Mouse (Mus musculus) bone marrow, adult 2 months (tissue): Measurements from ENCODE around the gene Eif1b. TPM values are rescaled to one million over a fixed set of nuclear protein-coding genes. Genes with fewer than 3 reads are reported as not detected.

Experiments
- H3K27ac ChIP-seq: fragments of 200-500 bp; 2 replicates; pipeline ENCODE4 v1.5.1; 2012; ENCODE audit warnings: low read depth, mild to moderate bottlenecking, control low read depth, inconsistent platforms, low read length; ENCODE audit not compliant: control insufficient read depth, poor library complexity, insufficient read depth
- H3K4me1 ChIP-seq: fragments of 200-500 bp; 2 replicates; pipeline ENCODE4 v1.6.1; 2011; ENCODE audit warnings: low read length; ENCODE audit not compliant: control insufficient read depth, insufficient read depth
- H3K4me3 ChIP-seq: fragments of 200-500 bp; replicated peaks from 2 replicates; pipeline ENCODE3; 2011; ENCODE audit warnings: mild to moderate bottlenecking, low read depth, low read length, control low read depth; ENCODE audit not compliant: control insufficient read depth
- CTCF ChIP-seq: fragments of 200-500 bp; IDR thresholded peaks from 2 replicates; pipeline ENCODE4 v1.5.1; 2011; ENCODE audit warnings: low read length, control low read depth; ENCODE audit not compliant: control insufficient read depth, insufficient read depth
- POLR2A ChIP-seq: fragments of 200-500 bp; IDR thresholded peaks from 2 replicates; pipeline ENCODE4 v1.6.1; 2011; ENCODE audit warnings: low read depth, mild to moderate bottlenecking, control low read depth, low read length, borderline replicate concordance; ENCODE audit not compliant: control insufficient read depth
- WGBS: fragments of 180-500 bp; shearing (Covaris S2); methylation state at CpG from one replicate; pipeline ENCODE4 v1.1.7; 2018; 5-methylcytosine and 5-hydroxymethylcytosine counted together
- polyA plus RNA-seq: library from polyadenylated mRNA; stranded (reverse); fragments of >200 nt; gene quantifications from 2 replicates; pipeline ENCODE4 v1.2.4, GENCODE M21; 2011; ENCODE audit warnings: low replicate concordance; ENCODE audit not compliant: missing spikeins, insufficient read depth, insufficient read length

Gene Eif1b
- polyA plus RNA-seq, 1 experiment = 40.4 TPM

DNA sequence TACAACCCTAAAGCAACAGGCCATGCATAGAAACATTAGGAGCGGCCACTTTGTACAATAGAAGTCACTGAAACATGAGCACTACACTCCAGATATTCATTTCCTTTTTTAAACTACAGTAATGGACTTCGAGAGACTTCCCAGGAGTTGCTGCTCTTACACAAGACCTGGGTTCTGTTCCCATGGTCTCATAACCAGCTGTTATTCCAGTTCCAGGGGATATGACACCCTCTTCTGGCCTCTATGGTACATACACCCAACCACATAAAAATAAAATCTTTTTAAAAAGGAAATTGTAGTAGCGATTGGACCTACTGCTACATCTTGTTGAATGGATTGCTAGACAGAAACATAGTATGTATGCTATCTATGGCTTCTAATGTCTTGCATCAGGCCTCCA, 523 bp upstream of the Eif1b start:
- Histone ChIP-seq H3K4me1 (no peaks in the 10 kb centered on the region), H3K4me3 (no peak overlapping the region), H3K27ac (no peak overlapping the region)
- 59% methylated on average over 3 of the region's 3 CpGs for whole genome bisulfite sequencing
- TF ChIP-seq POLR2A = no peak
- TF ChIP-seq CTCF = no peak

DNA sequence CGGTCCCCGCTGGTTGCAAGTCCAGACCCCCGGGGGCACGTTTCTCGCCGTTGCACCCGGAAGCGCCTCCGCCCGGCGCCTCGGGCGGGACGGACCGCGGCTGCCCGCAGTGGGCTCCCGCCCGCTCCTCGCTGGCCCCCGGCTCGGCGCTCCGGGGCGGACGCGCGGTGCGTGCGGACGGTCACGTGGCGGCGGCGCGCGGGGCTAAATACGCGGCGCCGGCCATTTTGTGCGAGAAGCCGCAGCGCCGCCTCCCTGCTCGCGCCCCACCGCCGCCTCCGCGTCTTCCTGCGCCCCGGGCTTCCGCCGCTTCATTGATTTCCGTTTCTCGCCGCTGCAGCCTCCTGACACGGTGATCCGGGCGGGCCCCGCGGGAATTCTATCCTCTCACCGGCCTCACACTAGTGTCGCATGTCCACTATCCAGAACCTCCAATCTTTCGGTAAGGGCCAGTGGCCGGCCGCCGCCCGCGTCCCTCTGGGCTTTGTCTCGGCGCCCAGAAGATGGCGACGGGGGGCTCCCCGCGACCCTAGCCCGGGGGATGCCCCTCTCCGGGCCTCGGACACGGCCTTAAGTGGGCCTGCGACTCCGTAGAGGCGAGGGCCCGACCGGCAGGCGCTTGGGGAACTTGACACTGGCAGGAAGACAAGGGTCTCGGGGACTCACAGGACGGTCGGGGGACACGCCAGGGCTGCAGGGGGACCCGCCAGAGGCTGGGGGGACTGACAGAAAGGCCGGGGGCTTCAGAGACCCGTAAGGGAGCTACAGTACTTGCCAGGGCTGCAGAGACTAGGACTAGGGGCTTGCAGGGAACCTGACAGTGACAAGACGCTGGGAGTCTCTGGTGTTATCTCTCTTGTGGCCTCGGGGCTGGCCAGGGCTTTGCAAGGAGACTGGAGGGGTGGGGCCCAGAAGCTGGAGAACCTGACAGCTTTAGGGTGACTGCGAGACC, 644 bp downstream of the Eif1b start:
- no peak for TF ChIP-seq CTCF
- peak; percentile 70; the same call in 1 of the 2 replicates for TF ChIP-seq POLR2A

GRCm38 (mm10) chr9:120493781-120494180, 1.7 kb downstream of the Eif1b start:
- TF ChIP-seq CTCF = no peak
- no peak for TF ChIP-seq POLR2A
- 73% methylated on average over 12 of the region's 12 CpGs for WGBS
- Histone ChIP-seq H3K4me1 (no peaks in the 10 kb centered on the region), H3K4me3 (no peak overlapping the region), H3K27ac (no peak overlapping the region)

More for the DNA sequence above, 644 bp downstream of the Eif1b start:
- Histone ChIP-seq H3K4me3 (peak overlapping the region; percentile 86), H3K27ac (peak overlapping the region; percentile 86), H3K4me1 (no peaks in the 10 kb centered on the region)
- under 1% methylated on average over 93 of the region's 97 CpGs for WGBS

DNA sequence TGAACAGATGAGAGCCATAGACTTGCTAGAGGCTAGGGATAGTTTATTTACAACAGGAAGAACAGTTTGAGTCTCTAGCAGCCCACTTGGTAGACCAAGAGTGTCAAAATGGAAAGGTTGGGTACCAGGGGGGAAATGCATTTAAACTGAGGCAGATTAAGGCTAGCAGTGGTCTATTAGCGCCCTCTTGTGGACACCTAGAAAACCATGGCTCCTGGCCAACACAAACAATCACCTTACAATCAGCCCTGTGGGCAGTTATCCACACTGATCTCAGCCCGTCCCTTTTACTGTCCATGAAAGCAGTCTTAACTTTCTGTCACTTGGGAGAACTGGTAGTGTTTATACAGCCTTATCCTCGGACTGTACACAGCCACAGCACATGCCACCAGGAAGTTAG, 4.7 kb downstream of the Eif1b start:
- Histone ChIP-seq H3K27ac (no peak overlapping the region), H3K4me3 (no peak overlapping the region), H3K4me1 (no peaks in the 10 kb centered on the region)
- TF ChIP-seq CTCF (peak; percentile 71), POLR2A (no peak)
- WGBS = 5% methylated on average over 3 of the region's 3 CpGs

- no peak for TF ChIP-seq CTCF
- TF ChIP-seq POLR2A = no peak
These were observed 6.0 kb downstream of the Eif1b start for GRCm38 (mm10) chr9:120497983-120498382.

GRCm38 (mm10) chr9:120501191-120501902, 9.3 kb downstream of the Eif1b start:
- Histone ChIP-seq H3K27ac (no peak overlapping the region), H3K4me1 (peaks cover 2% of the 10 kb centered on the region; the same call in 1 of the 2 replicates), H3K4me3 (no peak overlapping the region)
- WGBS = 33% methylated on average over 10 of the region's 10 CpGs
- peak; percentile 34; the same call in 1 of the 2 replicates for TF ChIP-seq CTCF
- TF ChIP-seq POLR2A = no peak

More at GRCm38 (mm10) chr9:120497983-120498382, 6.0 kb downstream of the Eif1b start:
- no peak overlapping the region for H3K27ac ChIP-seq
- H3K4me3 ChIP-seq = no peak overlapping the region
- WGBS = 80% methylated on average over 5 of the region's 5 CpGs
- no peaks in the 10 kb centered on the region; the same call in 1 of the 2 replicates for H3K4me1 ChIP-seq

DNA sequence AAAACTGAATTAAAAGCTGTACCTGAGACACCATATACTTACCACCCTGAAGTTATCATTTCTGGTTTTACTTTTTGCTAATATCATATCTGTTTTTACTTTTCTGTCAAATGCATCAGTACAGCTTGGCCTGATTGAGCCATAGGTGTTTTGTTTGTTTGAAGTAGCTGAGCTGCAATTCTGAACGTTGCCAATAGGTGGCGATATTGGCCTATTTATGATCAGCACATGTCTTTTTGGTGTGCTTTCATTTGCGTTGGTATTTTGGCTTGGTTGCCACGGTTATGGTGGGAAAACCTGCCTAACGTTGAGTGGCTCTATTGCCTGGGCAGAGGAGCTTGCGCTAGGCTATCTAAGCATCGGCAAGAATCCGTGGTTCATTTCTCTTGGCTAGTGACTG, 10.0 kb downstream of the Eif1b start:
- Histone ChIP-seq H3K27ac (no peak overlapping the region), H3K4me3 (no peak overlapping the region), H3K4me1 (peaks cover 2% of the 10 kb centered on the region; the same call in 1 of the 2 replicates)
- no peak for TF ChIP-seq POLR2A
- no peak for TF ChIP-seq CTCF
- WGBS = 2% methylated on average over 8 of the region's 8 CpGs

GRCm38 (mm10) chr9:120504423-120504822, 12.4 kb downstream of the Eif1b start:
- 34% methylated on average over 2 of the region's 2 CpGs for WGBS
- peaks cover 2% of the 10 kb centered on the region; the same call in 1 of the 2 replicates for H3K4me1 ChIP-seq
- H3K4me3 ChIP-seq = no peak overlapping the region
- TF ChIP-seq CTCF (no peak), POLR2A (no peak)
- no peak overlapping the region for H3K27ac ChIP-seq
